Mouse (Mus musculus) cerebellum, postnatal 36 days (tissue): ENCODE data around the gene Ifng.

ENCODE experiments used
- DNase-seq, 2 experiments: peaks; one replicate each; pipeline ENCODE4 v3.0.0; 2021 to 2022; ENCODE audit warnings: mixed read lengths in 2 of 2

The Ifng gene

DNA sequence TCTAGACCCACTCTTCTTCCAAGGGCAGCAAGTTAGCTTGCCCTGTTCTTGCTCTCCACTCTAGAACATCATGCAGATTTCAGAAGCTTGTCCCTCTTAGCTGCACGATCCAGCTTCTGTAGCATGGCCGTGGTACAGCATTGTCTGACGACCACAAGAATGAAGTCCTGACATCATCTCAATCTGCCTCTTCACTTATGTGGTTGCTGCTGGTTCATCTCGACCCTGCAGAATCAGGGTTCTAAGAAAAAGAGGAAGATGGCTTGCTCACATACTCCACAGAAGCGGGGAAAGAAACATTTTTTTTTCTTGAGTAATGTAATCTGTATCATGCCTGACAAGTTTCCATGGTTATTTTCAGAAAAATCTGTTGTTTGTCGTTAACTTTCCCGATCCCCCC lies 39.9 kb downstream of the Ifng start:
- no peak for DNase-seq

DNA sequence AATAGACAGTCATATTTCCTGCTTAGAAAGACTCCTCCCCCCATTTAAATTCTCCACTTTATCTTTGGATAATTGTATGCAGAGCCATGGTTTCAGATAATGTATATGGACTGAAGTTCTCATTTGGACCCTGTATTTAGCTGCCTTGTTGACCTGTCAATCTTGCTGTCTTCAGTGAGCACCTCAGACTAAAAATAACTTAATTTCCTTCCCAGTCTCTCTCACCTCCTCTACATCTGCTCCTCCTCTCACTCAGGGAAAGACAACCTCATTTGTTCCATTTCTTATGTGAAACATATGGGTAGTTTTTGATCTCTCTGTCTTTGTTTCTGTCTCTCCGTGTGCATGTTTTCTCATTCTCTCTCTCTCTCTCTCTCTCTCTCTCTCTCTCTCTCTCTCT lies 53.3 kb downstream of the Ifng start:
- DNase-seq: no peak

DNA sequence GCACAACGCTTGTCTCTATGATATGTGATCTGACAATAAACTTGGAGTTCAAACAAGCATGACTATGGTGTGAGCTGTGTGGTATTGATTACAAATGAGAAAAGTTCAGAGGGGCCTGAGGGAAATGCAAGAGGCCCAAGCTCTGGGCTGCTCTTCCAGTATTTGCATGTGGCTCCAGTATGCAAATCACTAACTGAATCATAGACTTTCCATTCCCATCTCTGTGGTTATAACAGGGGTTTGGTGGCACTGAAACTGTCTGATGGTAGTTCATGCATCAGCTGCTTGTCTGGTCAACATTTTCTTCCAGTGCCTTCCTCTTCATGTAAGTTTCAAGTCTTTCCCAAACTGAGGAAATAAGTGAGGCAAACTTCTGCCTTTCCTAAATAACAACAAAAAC lies 54.5 kb downstream of the Ifng start:
- no peak for DNase-seq
